Mouse (Mus musculus) adrenal gland, adult (tissue): Measurements from ENCODE around the gene Ppp1r16b.

ENCODE experiments used
- DNase-seq, 2 experiments: peaks; one replicate each; pipeline ENCODE4 v3.0.0; 2022 to 2023; ENCODE audit warnings: low spot score in 1 of 2; ENCODE audit not compliant: inconsistent age in 2 of 2

The Ppp1r16b gene

DNA sequence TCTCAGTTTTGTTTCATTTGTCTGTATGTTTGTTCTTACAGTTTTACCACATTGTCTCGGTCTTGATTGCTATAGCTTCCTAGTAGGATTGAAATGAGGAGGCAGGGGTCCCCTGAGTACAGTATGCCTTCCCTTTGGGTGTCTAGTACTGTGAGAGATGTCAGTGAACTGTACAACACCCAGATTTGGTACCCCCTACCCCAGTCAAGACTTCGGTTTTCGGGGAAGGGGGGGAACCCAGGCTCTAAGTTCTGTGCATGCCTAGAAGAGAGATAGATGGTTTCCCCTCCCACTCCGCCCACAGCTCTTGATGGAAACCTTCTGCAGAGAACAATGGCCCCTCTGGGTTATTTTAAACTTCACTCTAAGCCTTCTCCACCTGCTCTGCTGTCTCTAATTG is at the start of gene Ppp1r16b:
Gene Ppp1r16b (plus strand): TSS at position 301 of the 400 bp plus-strand sequence.
- no peak for DNase-seq

DNA sequence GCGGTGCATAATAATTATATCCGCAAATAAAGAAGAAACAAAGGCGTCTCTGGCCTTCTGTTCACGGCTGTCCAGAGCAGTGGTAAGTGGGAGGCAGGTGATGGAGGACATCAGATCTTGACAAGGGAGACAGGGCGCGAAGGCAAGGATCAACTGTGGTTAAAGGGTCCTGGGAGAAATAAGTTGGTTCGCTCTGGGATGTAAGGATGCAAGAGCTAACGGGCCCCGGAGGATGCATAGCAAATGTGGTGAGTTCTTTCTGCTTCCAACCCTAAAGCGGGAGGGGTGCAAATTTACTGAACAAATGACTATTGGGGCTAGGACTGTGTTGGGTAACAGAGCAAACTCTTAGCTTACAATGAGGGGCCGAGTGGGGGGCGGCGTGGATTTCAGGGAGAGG is 49.5 kb upstream of the Ppp1r16b start:
- no peak for DNase-seq

DNA sequence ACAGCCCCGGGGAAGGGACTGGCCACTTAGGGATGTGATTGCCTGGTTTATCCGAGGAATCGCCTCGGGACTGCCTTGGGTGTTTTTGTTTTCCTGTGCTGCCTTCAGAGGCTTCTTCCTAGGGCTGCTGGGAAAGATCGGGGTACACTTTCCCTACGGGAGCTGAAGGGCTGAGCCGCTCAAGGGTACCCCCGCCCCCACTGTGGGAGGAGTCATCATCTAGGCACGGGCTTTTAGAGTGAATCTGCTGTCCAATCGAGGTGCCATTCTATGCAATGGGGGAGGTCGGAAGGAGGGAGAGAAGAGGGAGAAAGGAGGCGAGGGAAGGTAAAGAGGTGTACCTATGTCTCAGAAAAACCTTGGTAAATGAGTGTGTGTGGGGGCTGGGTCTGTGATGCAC is 48.9 kb upstream of the Ppp1r16b start:
- DNase-seq = no peak

DNA sequence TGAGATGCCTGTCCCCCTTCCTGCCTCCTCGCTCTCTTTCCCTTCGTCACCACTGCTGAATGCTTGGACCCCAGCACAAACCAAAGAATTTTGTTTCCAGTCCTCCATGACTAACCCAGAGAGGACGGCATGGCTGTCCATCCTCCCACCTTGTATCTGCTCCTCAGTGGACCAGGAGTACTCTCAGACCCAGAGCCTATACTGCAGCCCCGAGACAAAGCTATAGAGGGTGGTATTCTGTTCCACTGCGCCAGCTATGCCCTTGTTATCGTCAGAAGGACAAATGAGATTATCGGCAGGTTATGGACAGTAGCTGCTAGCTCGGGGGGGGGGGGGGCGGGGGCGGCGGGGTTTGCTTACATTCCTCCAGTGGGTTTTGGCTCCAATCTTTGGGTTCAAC is 48.4 kb upstream of the Ppp1r16b start:
- DNase-seq = no peak

DNA sequence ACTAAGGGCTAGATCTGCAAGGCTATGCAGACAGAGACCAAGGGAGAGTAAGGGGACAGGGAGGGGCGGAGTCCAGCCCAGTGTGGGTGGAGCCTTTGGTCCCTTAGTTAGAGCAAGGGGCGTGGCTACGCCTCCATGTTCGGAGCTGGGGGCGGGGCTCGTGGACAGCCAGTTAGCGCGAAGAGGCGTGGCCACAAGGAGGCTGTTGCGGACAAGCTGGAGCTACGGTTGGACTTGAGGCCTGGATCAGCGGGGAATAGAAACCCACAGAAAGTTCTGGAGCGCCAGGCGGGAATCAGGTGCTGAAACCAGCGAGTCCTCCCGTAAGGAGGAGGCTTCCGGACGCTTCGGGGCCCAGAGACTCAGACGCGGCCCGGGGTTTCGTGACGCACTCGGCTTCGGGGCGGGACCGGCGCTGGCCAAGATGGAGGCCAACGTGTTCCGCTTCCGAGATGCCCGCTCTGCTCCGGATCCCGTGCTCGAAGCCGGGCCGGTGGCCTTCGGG is 40.4 kb upstream of the Ppp1r16b start, which contains the start of gene Actr5:
Gene Actr5 (plus strand): TSS at position 171 of the 505 bp plus-strand sequence.
- peak; percentile 94 to 98 for DNase-seq

DNA sequence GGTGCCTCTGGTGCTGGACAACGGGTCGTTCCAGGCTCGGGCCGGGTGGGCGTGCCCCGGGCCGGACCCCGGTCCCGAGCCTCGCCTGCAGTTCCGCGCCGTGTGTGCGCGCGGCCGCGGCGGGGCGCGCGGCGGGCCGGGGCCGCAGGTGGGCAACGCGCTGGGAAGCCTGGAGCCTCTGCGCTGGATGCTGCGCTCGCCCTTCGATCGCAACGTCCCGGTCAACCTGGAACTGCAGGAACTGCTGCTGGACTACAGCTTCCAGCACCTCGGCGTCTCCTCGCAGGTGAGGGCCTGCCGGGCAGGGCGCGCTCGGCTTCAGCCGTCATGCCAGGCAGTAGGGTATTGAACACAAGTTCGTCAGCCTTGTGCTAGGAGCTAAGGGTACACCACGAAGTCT is 40.0 kb upstream of the Ppp1r16b start:
- DNase-seq = no peak

DNA sequence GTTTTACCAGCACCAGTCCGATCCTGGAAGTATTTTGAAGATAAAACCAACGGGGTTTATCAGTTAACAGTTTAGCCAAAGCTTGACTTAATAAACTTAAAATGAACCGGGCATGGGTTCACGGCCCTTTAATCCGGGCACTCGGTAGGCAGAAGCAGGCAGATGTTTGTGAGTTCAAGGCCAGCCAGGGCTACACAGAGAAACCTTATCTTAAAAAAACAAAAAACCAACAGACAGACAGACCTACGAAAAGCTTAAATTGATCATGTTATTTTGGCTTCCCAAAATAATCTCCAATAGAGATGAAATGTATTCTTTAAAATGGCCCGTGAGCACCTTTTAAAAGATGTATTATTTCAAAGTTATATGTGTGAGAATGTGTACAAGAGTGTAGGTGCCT is 39.5 kb upstream of the Ppp1r16b start:
- DNase-seq = no peak

DNA sequence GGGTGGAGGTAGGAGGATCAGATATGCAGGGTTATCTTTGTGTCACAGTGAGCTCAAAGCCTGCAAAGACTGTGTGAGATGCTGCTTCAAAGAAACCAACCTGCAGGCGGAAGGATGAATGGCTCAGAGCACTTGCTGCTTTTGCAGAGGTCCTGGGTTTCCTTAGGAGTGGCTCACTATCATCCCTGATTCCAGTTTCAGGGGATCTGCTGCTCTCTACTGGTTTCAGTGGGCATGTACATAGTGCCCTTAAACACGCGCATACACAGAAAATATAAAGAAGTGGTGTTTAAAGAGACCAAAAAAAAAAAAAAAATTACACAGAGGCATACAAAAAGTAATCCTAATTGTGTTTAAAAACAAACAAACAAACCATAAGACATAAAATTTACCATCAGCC is 36.3 kb upstream of the Ppp1r16b start:
- no peak for DNase-seq

DNA sequence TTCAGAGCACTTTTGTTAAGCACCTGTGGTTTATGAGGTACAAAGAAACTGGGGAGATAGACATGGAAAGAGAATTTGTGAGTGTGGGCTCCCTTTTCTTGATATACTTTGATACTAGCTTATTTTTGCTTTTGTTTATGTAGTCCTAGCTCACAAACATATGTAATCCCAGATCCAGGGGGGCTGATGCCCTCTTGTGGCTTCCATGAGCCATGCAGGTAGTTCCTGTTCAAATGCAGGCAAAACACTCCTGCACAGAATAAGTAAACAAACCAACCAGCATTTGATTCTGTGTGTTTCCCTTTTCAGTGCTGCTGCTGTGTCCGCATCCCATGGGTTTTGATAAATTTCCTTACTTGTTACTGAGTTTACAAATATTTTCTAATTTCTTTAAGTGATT is 35.8 kb upstream of the Ppp1r16b start:
- DNase-seq = peak in 1 of 2 experiments; percentile 66

DNA sequence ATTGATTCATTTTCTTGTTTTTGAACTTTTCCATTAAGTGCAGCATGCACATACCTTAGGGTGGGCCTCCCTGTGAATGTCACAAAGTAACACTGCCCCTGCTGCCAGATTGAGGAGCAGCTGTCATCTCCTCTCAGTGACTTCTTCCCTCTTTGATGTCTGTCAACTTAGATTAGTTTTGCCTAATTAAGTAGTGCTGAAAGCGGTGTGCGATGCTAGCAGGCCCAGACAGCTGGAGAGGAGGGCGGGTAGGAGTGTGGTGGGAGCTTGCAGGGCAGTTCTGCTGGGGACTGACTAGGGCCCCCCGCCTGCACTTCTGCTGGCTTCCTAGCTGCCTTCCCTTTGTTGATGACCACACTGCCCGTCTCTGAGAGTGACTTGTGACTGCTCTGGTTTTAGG is 33.3 kb upstream of the Ppp1r16b start:
- DNase-seq = no peak

DNA sequence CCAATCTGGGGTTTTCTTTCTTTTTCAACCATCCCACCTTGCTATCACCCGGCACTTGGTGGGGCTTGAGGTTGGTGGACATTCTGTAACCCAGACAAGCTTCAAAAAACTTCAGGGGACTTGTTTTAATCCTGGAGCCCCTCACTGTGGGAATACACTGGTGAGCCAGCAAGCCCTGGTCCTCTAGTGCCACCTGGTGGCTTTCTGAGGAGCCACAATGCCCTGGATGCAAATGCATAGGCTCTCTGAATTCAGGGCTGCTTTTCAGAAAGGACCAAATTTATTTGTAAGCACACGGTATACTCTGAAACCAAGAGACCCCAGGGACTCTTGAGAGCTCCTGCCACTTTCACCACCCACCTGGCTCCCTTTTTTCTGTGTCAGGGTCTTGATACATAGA is 23.3 kb upstream of the Ppp1r16b start:
- DNase-seq = peak; percentile 43 to 84

DNA sequence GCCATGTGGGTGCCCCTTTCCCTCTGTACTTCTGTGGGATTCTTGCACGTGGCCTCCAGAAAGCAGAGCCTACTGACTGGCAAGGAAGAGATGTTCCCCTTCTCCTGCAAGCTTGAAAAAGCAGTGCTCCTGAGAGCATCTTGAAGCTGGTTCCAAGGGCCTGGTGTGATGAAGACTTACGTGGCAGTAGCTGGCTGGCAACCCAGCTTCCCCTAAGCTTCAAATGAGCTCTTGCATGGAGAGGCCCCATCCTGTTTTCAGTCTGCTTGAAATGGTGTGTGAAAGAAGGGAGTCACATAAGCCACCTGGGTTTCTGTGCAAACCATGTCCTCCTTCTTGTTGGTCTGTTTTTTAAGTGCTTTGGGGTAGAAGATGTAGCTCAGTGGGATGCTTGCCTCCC is 22.6 kb upstream of the Ppp1r16b start:
- DNase-seq = no peak

DNA sequence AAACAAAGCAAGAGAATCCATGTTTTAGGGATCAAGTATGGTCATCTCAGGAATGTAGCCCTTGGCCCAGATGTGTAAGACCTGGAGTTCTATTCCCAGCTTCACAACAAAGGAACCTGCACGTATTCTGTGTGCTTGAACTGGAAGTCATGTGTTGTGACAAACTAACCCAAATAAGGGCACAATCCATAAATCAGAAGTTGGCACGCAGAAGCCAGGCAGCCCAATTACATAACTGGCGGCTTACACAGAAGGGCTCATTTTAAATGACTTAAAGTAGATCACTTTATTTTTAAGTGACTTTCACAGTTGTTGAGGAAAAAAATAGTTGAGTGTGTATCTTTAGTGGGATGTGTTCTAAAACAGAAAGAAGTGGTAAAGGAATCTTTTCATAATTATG is 21.4 kb upstream of the Ppp1r16b start:
- peak; percentile 34 to 67 for DNase-seq

DNA sequence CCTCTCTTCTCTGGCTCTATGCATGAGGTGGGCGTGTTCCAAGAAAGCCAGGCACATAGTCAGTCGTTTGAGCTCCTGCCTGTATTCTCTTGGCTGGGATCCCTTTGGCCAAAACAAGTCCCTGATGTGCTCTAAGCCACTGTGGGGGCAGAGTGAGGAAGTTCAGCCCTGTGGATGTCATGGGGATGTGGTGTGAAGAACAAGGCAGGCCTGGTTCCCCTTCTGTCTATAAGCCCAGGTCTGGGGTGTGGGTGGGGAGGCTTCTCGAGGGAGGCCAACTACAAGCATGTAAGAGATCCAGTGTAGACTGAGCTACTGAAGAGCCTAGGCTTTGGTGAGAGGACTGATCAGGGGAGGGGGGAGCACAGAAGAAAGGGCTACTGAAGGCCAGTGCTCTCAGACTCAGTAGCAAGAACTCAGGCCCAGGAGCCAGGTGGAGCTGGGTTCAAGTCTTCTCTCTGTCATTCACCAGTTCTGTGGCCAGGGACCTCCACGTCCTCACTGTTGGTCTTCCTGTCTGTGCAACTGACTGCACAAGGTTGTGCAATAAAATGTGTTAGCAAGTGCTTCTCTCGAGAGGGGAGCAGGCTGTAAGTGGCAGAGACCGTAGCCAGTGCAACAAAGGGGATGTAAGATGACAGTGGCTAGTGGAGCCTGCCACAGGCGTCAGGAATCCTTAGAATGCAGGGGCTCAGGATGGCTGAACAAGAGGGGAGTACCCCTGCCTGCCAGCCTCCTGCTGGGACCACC is 13.9 kb upstream of the Ppp1r16b start:
- DNase-seq = no peak

DNA sequence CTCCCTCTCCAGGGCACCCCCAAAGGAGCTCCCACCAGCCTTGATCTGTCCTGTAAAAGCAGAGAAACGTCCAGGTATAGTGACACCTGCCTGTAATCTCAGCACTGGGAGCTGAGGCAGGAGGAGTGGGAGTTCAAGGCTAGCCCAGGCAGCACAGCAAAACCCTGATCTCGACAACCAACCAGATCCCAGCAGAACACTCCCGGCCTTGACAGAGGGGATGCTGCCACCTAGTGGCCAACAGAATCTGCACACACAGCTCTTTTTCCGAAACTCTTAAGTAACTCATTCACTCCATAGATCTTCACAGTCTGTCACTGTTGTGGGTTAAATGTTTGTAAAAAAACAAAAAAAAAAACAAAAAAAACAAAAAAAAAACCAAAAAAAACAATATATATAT is 12.2 kb upstream of the Ppp1r16b start:
- peak; percentile 73 to 90 for DNase-seq

DNA sequence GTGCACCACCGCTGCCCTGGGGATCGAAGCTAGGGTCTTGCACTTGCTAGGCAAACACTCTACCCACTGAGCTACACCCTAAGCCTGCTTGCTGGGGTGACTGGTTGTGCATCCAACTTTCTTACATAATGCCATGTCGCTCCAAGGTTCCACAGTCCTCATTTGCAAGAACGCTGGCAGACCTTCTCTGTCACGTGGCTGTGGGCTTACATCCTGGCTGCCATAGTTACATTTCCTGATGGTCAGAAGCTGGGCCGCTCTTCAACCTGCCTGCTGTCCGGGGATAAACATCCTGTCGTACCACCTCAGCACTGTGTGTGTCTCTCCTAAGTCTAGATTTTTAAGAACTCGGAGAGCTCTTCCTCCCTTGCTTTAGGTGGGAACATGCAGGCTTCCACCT is 10.5 kb upstream of the Ppp1r16b start:
- peak; percentile 60 to 83 for DNase-seq

DNA sequence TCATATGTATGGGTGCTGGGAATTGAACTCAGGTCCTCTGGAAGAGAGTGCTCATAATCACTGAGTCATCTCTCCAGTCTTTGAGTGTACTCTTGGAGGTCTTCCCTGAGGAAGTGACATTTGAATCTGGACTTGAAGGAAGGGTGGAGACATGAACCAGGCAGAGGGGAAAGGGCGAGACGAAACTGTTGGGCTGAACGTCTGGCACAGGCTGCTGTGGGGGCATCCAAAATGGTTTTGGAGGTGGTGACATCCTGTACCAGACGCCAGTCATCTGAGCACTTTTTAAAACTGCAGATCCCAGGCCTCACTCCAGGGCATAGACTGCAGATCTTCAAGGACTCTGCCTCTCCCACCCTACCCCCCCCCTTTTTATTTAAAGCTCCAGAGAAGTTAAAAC is 9.4 kb upstream of the Ppp1r16b start:
- DNase-seq = no peak

DNA sequence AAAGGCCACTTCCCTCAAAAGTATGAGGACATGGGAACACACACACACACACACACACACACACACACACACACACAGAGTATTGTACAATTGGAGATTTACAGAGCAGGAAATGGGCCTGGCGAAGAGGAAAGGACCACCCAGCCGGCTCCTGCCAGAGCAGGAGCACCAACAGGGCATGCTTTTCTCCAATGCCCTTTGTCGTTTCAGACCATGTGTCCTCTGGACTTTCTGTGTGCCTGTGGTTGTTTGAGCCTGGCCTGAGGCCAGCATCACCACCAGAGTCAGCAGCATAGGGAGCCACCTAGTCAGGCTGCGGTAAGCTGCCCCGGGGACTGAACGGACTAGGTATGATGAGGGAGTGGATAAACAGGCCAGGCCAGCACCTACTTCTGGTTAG is 6.4 kb upstream of the Ppp1r16b start:
- DNase-seq = peak in 1 of 2 experiments; percentile 74

DNA sequence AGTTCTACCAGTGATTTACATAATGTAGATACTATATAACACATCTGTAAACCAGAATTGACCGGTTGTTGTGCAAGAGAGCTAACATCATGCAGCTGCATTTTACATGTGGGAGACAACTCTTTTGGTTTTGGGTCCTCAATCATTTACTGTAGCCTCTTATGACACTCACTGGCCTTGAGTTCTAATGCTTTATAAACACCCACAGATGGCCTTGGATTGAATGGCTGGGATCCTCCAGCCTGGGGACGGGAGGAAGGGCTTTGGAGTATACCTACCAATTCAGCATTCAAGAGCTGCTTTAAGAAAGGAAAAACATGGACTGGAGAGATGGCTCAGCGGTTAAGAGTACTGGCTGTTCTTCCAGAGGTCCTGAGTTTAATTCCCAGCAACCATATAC is 5.9 kb upstream of the Ppp1r16b start:
- peak; percentile 53 to 78 for DNase-seq

DNA sequence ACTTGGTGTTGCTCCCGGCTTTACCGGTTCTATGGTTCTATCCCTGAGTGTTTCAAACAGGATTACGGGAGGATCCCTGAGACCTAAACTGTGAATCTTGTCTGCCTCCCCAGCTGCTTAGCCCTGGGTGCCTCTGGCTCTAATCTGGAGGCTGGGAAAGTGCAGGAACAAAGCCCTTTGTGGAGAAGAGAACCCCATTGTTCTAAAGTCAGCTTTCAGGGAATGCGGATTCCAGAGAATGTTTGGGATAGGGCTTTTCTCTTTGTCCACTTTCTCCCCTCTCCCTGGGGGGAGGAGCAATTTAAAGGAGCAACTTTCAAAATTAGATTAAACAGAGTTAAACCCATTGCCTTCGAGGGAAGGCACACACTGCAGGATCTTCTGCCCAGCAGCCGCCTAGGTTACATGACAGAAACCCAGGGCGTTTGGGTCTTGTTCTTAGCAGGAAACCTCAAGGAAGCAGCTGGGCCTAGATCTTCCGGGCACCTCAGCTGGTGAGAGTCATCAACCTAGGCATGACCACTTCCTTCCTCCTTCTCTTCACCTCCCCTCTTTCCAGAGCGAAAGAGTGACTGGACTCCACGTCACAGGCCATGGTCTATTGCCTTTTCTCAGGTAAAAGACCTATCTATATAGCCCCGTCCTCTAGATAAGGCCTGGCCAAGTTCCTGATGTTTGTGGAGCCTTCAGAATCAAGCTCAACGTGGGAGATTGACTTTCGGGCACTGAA is 1.0 kb downstream of the Ppp1r16b start:
- no peak for DNase-seq

DNA sequence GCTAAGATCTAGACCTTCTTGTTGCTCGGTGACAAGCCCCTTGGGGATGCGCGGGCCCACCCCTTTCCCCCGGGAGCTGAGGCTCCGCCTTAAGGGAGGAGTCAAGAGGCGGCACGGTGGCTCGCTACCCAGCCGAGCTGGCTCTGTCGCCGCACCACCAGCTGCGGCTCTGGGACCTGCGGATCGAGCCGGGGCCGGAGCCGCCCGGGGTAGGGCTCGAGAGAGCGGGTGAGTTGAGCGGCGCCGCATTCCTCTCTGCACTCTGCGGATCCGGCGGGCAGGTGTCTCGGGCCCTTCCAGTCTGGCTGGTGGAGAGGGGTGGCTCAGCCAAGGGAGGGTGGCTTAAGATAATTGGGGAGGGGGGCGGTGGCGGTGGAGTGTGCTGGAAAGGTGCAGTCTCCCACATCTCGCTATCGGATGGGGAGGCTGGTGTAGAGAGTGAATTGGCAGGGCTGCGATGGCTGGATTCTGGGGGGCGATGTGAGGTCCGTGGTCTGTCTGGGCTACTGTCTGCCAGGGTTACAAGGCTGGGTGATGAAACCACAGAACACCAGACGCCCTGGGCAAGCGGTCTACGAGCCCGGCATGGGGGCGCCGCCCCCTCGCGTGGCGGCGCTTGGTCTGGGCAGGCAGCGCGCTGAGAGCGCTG is 1.9 kb downstream of the Ppp1r16b start:
- DNase-seq = peak; percentile 67 to 82
